Mouse (Mus musculus) heart, postnatal 0 days (tissue): ENCODE measurements at regions not wholly inside any gene's neighbourhood (a gene's known extent, or its start where the extent isn't known, plus 50 kb on each side); places are given as distances from the start of the nearest gene placed in this dataset.

Experiments
- CTCF ChIP-seq: IDR thresholded peaks from 2 replicates; pipeline ENCODE4 v1.5.1; 2016; ENCODE audit warnings: antibody characterized with exemption, control low read depth, low read depth
- EP300 ChIP-seq: IDR thresholded peaks from 2 replicates; pipeline ENCODE4 v1.6.1; 2016; ENCODE audit warnings: antibody characterized with exemption, low read depth

DNA sequence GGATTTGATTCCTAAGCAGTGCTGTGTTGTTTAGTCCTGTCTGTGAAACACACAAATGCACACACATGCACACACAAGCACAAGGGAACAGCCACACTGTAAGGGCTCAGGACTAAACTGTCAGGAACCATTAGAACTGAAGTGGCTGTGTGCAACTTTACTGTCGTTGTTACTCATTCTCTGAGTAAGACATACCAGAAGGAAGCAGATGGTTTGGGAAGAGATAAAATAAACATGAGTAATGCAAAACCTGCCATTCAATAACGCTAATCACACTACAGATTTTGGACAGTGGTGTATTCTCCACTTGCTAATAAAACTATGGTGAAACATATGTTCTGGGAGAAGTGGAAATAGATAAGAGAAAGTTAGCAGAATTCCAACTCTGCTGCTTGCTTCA lies 767.7 kb downstream of the Cdh11 start:
- TF ChIP-seq CTCF (no peak), EP300 (no peak)
